Mouse (Mus musculus): ENCODE data around the gene Ctu2.
A peak's percentile ranks its signal among the peaks of the same experiment; 100 is the strongest.

Gene Ctu2

DNA sequence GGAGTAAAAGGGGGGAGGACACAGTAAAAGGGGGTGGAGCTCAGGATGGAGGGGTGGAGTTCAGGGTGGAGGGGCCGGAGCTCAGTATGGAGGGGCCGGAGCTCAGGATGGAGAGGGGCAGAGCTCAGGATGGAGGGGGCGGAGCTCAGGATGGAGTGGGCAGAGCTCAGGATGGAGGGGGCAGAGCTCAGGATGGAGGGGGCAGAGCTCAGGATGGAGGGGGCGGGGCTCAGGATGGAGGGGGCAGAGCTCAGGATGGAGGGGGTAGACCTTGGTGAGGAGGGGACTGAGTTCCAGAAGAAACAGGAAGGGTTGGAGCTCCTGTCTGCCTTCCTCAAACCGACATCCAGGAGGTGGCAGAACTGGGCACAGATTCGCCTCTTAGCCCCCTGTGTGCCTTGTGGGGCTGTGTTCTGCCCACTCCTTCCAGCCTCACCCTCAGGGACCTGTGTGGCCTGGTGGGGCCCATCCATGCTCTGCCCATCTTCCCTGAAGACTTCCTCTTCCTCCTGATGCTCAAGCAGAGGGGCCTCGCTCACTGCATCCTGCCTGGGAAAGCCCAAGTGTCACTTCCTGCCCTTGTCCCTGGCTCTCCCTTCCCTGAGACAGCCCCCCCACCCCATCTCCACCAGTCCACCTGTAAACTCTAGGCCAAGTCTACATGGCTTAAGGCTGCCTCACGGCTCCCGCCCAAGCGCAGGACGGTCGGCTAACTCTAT lies 21.2 kb downstream of the Ctu2 start:
- DNase-seq, result peak; percentile 50 to 62

DNA sequence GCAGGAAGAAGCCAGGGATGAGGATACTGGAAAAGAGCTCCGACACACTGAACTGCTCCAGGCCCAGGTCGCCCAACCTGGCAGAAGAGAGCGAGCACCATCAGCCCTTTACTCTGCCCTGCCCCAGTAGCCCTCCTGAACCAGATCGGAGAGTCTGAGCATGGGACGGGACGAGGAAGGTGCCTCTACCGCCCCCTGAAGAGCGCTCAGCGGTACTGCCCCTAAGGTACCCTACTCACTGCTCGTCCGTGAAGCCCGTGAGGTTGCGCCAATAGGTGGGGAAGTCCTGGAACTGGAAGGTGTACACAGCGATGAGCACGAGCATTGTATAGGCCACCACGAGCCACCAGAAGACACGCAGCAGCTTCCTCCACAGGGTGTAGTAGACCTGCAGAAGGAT lies 22.0 kb downstream of the Ctu2 start:
- DNase-seq, result peak in 1 of 2 experiments; percentile 45

DNA sequence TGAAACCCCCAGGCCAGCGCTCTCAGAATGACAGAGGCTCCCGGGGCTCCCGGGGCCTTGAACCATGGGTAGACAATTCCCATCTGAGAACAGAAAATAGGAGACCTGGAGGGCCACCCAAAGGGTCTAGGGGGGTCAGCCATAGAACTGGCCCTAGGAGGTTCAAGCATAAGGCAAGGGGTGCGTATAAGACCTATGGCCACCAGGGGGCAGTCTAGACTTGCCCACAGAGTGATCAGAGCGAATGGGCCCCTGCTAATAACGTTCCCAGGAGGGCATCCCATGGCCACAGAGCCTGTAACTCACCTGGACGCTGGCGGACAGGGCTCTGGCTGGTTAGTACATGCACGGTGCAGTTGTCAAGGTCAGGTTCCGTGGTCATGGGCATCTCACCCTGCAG lies 24.9 kb downstream of the Ctu2 start:
- peak; percentile 87 to 89 for DNase-seq

DNA sequence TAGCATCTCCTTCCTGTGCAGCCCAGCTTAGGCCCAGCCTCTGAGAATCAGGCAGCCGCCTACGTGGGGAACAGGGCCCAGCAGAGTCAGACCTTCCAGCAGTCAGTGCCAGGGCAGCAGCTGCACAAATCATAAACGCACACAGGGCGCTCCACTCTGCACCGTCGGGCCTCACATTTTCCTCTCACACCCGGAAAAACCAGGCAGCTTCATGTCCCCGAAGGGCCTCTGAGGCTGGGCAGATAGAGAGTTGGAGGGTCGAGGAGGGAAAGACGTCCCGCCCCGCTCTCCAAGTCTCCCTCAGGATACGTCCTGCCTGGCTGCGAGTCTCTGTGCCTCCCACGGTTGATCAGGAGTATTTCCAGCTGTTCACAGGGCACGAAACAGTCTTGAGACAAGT lies 35.6 kb downstream of the Ctu2 start:
- peak; percentile 67 to 78 for DNase-seq

DNA sequence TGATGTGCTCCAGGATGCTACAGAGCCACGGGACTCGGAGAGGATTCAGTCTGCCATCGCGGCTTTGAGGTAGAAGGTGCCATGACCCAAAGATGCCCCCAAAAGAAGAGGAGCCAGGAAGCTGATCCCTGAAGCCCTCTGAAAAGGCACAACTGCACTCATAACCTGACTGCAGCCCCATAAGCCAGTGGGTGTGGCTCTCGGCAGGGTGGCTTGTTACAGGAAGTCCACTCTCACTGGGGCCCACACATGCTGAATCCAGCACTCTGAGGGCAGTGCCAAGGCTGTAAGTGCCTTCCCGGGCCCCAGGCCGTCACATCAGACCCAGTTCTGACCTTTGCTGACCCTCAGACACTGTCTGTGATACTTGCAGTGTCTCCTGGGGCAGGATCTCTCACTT lies 36.4 kb downstream of the Ctu2 start:
- DNase-seq, result no peak

DNA sequence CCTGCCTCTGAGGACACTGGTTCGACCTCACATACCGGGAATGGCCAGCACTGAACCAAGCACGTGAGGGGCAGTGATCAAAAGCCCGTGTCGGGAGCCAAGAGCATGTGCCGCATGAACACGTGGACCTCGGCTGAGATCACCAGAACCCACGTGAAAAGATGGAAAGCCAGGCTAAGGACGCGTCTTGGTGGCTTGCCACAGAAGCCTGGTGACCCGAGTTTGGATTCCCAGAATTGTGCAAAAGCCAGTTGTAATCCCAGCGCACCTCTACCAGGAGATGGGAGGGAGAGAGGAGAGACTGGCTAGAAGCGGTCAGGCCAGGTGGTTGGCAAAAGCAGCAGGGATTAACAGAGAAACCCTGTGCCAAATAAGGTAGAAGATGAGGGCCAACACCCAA lies 39.8 kb downstream of the Ctu2 start:
- DNase-seq, result no peak

DNA sequence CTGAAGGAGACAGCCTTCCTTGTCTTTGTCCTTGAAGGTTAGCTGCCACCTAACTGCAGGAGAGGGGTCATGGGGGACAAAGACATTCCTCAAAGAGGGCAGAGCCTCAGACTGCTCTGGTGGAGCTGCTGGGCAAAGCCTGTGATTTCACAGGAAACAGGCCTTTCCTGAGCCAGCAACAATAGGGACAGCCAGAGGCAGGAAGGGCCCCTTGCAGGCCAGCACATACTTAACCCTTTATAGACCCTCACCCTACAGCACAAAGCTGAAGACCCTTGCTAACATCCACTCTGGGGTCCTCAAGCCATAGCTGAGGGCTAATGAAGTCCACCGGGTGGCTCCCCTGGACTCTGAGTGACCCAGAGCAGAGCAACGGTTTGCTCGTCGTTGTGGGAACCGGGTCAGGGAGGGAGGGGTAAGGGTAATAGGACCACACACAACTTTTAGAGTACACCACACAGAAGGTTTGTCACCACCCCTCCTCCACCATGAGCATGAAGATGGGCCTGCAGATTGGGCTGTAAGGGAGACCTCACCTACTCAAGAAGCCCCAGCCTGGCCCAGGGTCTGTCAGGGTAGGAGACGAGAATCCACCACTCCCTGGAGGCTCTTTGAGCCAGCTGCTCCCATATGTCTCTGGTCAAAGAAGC lies 41.7 kb downstream of the Ctu2 start:
- peak; percentile 54 to 71 for DNase-seq

DNA sequence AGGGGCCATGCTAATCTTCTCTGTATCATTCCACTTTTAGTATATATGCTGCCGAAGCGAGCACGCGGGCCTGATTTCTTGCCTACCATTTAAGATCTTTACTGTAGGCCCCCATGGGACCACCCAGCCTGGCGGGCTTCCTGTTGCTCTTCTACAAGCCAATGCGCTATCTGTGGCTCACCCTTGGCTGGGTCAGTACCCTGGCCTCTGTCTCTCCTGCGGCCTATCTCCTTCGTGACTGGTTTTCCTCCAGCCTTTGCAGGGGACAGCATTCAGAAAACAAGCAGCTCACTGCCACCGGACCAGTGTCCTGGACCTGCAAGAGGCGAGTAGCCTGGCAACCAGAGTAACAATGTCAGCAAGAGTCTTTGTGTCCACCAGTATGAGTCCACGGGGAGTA lies 44.7 kb downstream of the Ctu2 start:
- no peak for DNase-seq

DNA sequence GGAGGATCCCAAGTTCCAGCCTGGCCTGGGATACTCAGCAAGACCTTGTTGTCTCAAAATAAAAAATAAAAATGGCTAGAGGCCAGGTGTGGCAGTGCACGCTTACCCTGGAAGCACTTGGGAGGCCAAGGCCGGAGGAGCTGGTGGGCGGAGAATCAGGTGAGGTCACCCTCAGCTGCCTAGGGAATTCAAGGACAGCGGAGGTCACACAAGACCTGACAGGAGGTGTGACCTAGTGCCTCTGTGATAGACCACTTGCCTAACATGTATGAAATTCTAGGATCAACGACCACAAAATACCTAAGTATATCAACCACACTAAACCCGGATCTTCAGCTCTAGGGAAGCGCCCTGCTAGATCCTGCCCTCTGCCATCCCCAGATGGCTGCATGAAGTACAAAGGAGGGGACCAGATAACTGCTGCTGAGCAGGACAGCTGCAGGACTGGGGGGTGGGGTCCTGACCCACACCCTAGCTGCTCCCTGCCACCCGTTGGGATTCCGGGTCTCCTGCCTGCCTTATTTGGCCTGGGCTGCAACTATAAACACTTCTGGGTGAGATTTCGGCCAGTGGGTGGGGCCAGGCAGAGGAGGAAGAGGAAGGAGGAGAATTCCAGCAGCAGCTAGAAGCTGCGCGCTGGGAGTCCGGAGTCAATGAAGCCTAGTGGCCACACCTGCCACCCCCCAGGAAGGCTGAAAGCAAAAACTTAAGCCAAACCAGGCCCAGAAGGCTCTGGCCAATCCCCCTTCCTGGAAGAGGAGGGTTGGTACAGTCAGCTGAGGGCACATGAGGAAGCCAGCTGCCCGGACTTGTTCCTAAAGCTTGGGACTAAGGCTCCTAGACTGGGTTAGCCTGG lies 47.1 kb downstream of the Ctu2 start:
- DNase-seq, result peak; percentile 73 to 84

DNA sequence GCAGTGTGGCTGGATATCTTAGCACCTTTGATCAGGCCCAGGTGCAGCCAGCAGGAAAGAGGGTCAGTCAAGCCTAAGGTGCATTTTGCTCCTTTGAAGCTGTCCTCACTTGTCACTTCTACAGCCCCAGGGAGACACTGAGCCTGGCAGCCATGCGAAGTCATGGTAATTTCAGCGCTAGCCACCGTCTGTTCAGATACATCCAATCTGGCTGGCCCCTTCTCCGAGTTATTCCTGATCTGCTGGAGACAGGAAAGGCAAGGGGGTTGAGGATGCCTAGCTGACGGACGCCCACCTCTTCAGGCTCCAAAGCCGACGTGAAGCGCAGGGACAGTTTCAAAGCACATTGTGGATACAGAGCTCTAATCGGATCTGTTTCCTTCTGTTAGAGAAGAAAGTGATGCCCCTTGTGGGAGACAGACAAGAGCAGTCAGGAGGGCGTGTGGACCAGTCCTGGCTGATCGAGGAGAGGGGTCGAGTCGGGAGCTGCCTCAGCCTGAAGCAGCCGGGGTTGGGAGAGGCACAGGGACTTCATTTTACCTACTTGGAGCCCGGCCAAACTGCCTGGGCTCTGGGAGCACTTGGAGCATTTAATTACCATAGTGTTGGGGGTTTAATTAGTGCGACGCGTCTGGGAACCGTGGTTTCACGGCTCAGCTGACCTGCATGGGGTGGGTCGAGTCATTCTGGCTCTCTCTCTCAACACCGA lies 47.9 kb downstream of the Ctu2 start:
- peak; percentile 67 to 78 for DNase-seq

DNA sequence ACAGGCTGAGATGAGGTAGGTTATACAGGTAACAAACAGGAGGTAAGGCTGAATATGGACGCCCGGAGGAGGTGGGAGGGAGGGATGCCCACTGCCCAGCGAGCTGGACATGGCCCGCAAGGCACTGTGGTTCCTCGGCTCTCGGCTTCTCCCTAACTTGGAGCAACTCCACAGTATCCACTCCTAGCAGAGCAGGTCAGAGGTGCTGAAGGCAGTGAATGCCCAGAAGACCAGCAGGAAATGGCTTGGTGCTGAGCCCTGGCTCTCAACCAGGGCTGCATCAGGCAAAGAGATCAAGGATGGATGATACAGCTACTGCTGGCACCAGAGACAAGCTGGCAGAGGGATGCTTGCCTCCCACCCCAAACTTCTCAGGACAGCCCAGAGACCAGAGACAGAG lies 48.6 kb downstream of the Ctu2 start:
- DNase-seq, result peak in 1 of 2 experiments; percentile 51

DNA sequence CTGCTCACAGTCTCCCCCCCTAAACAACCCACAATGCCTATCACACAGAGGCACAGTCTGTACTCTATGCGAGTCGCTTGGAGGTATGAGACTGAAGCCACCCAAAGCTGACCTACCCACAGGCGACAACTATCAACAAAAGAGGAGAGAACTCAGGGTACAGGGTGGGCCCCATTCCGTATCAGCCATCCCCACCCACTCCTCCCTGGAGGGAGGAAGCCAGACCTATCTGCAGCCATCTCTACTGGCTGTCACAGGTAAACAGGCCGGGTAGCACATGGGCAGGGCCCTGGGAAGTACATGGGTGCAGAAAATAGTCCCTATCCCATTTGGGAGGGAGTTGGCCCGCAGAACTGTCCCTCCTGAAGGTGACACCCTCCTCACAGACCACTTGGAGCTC lies 49.1 kb downstream of the Ctu2 start:
- DNase-seq, result no peak

DNA sequence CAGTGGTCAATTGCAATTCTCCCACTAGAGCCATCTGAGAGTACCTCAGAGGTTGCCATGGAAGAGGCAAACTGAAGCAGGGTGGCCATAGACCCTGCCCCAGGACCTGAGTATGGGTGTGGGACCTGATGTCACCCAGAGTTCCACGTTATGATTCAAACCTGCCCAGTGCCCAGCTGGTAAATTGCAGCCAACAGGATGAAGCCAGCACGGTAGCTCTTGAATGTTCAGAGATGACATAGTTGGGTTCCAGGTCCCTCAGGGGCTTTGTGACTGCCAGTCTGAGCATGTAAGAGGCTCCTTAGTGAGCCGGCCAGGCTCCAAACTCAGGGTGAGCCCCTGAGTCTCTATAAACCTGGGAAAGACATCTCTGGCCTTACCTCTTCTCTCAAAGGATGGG lies 50.1 kb downstream of the Ctu2 start:
- peak in 1 of 2 experiments; percentile 43 for DNase-seq

DNA sequence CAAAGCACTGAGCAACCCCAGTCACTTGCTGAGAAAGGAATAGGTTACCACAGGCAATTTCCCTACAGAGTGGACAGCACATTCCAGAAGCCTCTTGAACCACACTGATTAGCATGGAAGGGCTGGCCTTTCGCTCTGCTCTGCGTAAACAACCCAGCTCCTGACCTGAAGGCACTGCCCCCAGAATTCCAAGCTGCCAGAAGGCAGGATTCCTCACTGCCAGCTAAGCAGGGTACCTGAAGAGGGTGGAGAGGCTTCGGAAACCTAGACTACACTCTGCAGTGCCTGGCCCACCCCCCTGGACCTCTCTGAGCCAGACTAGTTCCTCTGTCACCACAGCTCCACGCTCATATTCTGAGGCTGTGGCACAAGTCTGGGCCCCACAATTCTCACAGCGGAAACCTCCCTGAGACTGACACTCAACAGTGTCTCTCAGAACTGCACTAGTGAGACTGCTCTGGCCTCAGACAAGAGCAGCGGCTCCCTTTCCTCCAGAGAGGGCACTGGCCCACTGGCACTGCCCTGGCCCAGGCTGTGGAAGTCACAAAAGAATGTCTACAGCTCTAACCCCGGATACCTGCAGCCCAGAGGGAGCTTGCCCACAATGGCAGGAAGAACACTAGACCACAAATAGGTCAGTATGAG lies 50.7 kb downstream of the Ctu2 start:
- peak; percentile 64 to 80 for DNase-seq

DNA sequence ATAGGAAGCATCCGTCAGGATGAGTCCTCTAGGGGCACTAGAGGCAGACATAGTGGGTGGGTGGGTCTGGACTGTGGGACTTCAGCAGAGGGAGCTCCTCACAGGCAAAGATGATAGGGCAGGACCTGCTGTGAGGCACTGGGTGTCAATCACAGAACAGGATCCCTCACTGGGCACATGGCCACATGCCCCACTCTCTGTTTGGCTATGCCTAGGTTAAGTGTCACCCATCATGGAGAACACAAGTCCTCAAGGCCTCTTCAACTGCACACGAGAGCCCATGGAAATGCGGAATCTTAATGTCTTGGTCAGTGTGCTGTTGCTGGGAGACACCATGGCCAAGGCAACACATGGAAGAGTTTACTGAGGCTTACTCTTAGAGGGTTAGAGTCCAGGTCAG lies 52.0 kb downstream of the Ctu2 start:
- no peak for DNase-seq

DNA sequence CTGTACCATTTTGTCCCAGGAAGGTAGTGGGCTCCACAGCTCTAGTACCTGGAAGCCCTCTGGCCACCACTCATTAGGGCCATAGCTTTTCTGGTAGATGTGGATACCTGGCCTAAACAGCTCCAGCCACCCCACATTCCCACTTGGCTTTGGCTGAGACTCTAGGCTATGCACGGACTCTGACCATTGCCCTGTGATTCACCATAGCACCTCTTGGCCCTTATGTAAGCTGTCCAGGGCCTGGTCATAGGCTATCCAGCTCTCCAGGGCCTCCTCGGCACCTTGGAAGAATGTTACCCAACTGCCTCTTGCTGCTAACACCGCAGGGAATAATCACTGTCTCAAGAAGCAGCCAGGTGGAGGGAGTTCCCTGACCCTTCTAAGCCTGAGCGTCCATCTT lies 53.2 kb downstream of the Ctu2 start:
- no peak for DNase-seq

DNA sequence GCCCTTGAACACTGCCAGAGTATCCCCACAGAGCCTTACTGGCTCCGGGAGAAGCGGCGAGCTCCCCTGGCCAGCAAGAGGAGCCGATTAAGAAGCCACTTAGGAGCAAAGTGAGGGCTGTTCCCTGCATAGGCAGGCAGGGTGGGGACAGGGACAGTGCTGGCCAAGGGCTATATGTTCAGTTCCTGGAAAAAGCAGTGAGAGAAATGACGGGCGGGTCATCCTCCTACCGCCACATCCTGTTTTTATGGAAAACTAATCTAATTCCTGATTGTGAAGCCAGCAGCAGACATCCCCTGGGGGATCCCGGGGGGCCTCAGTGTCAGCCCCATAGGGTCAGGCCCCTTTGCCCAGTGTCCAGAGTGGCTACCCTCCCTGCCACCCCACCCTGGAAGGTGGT lies 55.4 kb downstream of the Ctu2 start:
- DNase-seq, result peak in 1 of 2 experiments; percentile 39

All from kidney, postnatal 4 days (tissue).